20 mouse cellular contexts compared by ENCODE assay signal in the genomic region with DNA sequence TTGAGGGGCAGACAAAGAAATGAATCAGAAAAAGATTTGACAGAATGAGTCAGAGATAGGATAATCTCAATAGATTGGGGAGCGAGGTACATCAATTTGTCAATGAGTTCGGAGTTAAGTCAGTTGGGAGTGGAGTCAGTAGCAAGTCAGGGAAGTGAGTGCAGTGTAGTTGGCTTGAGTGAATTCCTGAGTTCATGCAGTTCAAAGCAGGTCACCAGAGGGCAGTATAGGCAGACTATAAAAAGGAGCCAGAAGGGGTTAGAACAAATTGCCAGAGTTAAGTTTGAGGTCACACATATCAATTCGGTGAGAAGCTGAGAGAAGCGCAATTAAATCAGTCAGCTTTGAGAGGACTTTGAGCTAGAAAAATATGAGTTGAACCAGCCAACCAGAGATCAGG.
A peak's percentile ranks its signal among the peaks of the same experiment; 100 is the strongest.
DNase-seq lines count a peak whose midpoint lies in the region; ATAC-seq and TF ChIP-seq lines count a peak whose summit lies in the region.
"Had no signal": no experiment of that assay in that cellular context is flagged by ENCODE, and none has a peak within 500 bp of the region (broad histone marks: within the 10 kb centered on the region; RNA-seq: fewer than 3 reads in every experiment).

No protein-coding gene starts in this region.

- H3K27ac ChIP-seq in lung, embryonic 14.5 days (ENCODE audit: low read depth), result no peak overlapping the region
- no peak overlapping the region for H3K27ac ChIP-seq in lung, postnatal 0 days (ENCODE audit: low read length)
- H3K27ac ChIP-seq: forebrain, embryonic 12.5 days; limb, embryonic 13.5 days; liver, embryonic 15.5 days; midbrain, embryonic 15.5 days had no signal

- no peaks in the 10 kb centered on the region for H3K9me3 ChIP-seq in lung, embryonic 14.5 days (ENCODE audit: low read depth, low read length)
- no peaks in the 10 kb centered on the region for H3K9me3 ChIP-seq in lung, postnatal 0 days (ENCODE audit: low read length)
- H3K9me3 ChIP-seq: forebrain, embryonic 12.5 days; limb, embryonic 13.5 days; liver, embryonic 15.5 days; midbrain, embryonic 15.5 days had no signal

- no peaks in the 10 kb centered on the region for H3K4me1 ChIP-seq in lung, embryonic 14.5 days (ENCODE audit: insufficient read depth)
- no peaks in the 10 kb centered on the region for H3K4me1 ChIP-seq in lung, postnatal 0 days (ENCODE audit: insufficient read depth, low read depth, low read length)
- H3K4me1 ChIP-seq: forebrain, embryonic 12.5 days; limb, embryonic 13.5 days; liver, embryonic 15.5 days; midbrain, embryonic 15.5 days had no signal

- no peak overlapping the region for H3K9ac ChIP-seq in lung, embryonic 14.5 days
- no peak overlapping the region for H3K9ac ChIP-seq in lung, postnatal 0 days (replicated peaks; ENCODE audit: low read depth)
- H3K9ac ChIP-seq: forebrain, embryonic 12.5 days; limb, embryonic 13.5 days; liver, embryonic 15.5 days; midbrain, embryonic 15.5 days had no signal

- TF ChIP-seq EP300 in lung, postnatal 0 days (IDR thresholded peaks at IDR 0.05), result no peak

- peak; percentile 1 to 2 for DNase-seq in adrenal gland, postnatal 36 days
- no peak for DNase-seq in adrenal gland, adult (ENCODE audit: inconsistent age in 2 of 2, low spot score in 1 of 2)
- DNase-seq in lung, embryonic 14.5 days, result peak; percentile 3
- DNase-seq in lung, postnatal 0 days (ENCODE audit: low spot score), result no peak
- DNase-seq in WW6 (ENCODE audit: low read depth, low spot score) (peak; percentile 18), liver (no peak)
- peak; percentile 14 for DNase-seq in retina, postnatal 1 day
- DNase-seq in spleen, postnatal 4 days (ENCODE audit: low spot score in 2 of 2), result no peak
- DNase-seq: cerebellum, adult 9-11 months; gastrocnemius, postnatal 10 days; heart, adult 18-20 months; kidney, adult 9 months; lung, postnatal 10 days; right cerebral cortex, postnatal 25 days had no signal

- no peak for TF ChIP-seq CTCF in lung, embryonic 14.5 days (IDR thresholded peaks at IDR 0.05; ENCODE audit: low read depth)
- TF ChIP-seq CTCF in lung, postnatal 0 days (IDR thresholded peaks at IDR 0.05), result no peak

- no peak overlapping the region for H3K4me2 ChIP-seq in lung, embryonic 14.5 days
- H3K4me2 ChIP-seq in lung, postnatal 0 days (replicated peaks; ENCODE audit: low read depth, low read length), result no peak overlapping the region
- H3K4me2 ChIP-seq: forebrain, embryonic 12.5 days; limb, embryonic 13.5 days; liver, embryonic 15.5 days; midbrain, embryonic 15.5 days had no signal

- 75% methylated on average over 4 of the region's 4 CpGs for whole genome bisulfite sequencing in lung, embryonic 14.5 days
- WGBS in lung, postnatal 0 days, result 69% methylated on average over 4 of the region's 4 CpGs

- H3K36me3 ChIP-seq in lung, embryonic 14.5 days (ENCODE audit: insufficient read depth), result no peaks in the 10 kb centered on the region
- H3K36me3 ChIP-seq in lung, postnatal 0 days (ENCODE audit: insufficient read depth, low read length), result no peaks in the 10 kb centered on the region
- H3K36me3 ChIP-seq: forebrain, embryonic 12.5 days; limb, embryonic 13.5 days; liver, embryonic 15.5 days; midbrain, embryonic 15.5 days had no signal

- H3K27me3 ChIP-seq in lung, embryonic 14.5 days (ENCODE audit: insufficient read depth, low read length), result no peaks in the 10 kb centered on the region
- H3K27me3 ChIP-seq in lung, postnatal 0 days (replicated peaks; ENCODE audit: insufficient read depth, low read length), result no peaks in the 10 kb centered on the region
- H3K27me3 ChIP-seq: CH12.LX; forebrain, embryonic 12.5 days; limb, embryonic 13.5 days; liver, embryonic 15.5 days; midbrain, embryonic 15.5 days had no signal

- no peak overlapping the region for H3K4me3 ChIP-seq in lung, embryonic 14.5 days (ENCODE audit: low read depth, low read length)
- no peak overlapping the region for H3K4me3 ChIP-seq in lung, postnatal 0 days (ENCODE audit: low read depth, low read length)
- H3K4me3 ChIP-seq: forebrain, embryonic 12.5 days; limb, embryonic 13.5 days; liver, embryonic 15.5 days; midbrain, embryonic 15.5 days; myocyte had no signal

- ATAC-seq in lung, embryonic 14.5 days (ENCODE audit: insufficient read depth), result no peak
- no peak for ATAC-seq in lung, postnatal 0 days
- ATAC-seq: midbrain, embryonic 15.5 days had no signal

Comparison
In these comparisons a context has a peak if more than half of its experiments do, and no peak if none do; other contexts are left out.
1. DNase-seq: peak in adrenal gland, postnatal 36 days (2 of 2), lung, embryonic 14.5 days (single experiment), WW6 (single experiment) and retina, postnatal 1 day (single experiment); none in adrenal gland, adult (0 of 2), lung, postnatal 0 days (single experiment), spleen, postnatal 4 days (0 of 2) and liver (single experiment).